Mouse (Mus musculus): Measurements from ENCODE around the gene Ptpn18. TPM values are rescaled to one million over a fixed set of nuclear protein-coding genes. Genes with fewer than 3 reads are reported as not detected.

The Ptpn18 gene
- total RNA-seq, 4 experiments from 2014 or later, result 2.4 to 4.9 (median 2.7) TPM

DNA sequence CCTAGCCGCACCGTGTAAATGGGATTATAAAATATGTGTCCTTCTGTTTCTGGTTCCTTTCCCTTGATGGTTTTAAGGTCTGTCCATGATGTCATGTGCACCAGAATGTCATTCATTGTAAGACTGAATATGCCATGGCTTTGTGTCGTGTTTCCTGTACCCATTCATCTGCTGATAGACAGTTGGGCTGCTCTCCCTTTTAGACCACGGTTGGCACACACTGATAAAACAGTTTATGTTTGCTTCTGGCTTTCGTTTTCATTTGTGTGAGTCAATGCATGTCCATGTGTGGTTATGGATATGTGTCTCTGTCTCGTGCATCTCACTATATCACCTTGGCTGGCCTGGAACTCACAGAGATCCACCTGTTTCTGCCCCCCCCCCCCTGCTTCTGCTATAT lies 5.9 kb downstream of the Ptpn18 start:
- DNase-seq (ENCODE audit: low spot score), result no peak

- no peak for DNase-seq (ENCODE audit: low spot score)
Measured at GRCm38 (mm10) chr1:34468051-34468450, 8.5 kb downstream of the Ptpn18 start.

GRCm38 (mm10) chr1:34468500-34468899 lies 8.9 kb downstream of the Ptpn18 start:
- no peak for DNase-seq (ENCODE audit: low spot score)

DNA sequence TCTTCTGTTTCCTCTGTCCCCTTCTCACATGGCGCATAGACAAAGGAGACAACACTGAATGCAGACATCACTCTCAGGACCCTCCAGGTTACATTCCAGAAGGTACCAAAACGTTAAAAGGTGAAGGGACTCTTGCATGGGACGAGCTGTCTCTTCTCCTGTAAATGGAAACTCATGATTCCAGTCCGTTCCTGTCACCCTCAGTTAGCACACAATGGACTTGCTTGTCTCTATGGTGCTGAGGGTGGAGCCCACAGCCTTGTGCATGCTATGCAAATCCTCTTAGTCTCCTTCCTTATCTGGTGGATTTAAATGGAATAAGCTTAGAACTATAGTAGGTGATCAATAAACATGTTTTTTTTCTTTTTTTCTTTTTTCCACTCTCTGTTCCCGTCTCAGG lies 10.2 kb downstream of the Ptpn18 start:
- DNase-seq (ENCODE audit: low spot score), result no peak

- DNase-seq (ENCODE audit: low spot score), result peak; percentile 29
Measured at GRCm38 (mm10) chr1:34472427-34473300, 13.1 kb downstream of the Ptpn18 start.

GRCm38 (mm10) chr1:34478891-34479655 lies 19.5 kb downstream of the Ptpn18 start:
- no peak for DNase-seq (ENCODE audit: low spot score)

- DNase-seq (ENCODE audit: low spot score), result no peak
Measured at GRCm38 (mm10) chr1:34480801-34481200, 21.2 kb downstream of the Ptpn18 start.

GRCm38 (mm10) chr1:34481920-34482669 lies 22.5 kb downstream of the Ptpn18 start:
- no peak for DNase-seq (ENCODE audit: low spot score)

GRCm38 (mm10) chr1:34484470-34484869 lies 24.9 kb downstream of the Ptpn18 start:
- no peak for DNase-seq (ENCODE audit: low spot score)

DNA sequence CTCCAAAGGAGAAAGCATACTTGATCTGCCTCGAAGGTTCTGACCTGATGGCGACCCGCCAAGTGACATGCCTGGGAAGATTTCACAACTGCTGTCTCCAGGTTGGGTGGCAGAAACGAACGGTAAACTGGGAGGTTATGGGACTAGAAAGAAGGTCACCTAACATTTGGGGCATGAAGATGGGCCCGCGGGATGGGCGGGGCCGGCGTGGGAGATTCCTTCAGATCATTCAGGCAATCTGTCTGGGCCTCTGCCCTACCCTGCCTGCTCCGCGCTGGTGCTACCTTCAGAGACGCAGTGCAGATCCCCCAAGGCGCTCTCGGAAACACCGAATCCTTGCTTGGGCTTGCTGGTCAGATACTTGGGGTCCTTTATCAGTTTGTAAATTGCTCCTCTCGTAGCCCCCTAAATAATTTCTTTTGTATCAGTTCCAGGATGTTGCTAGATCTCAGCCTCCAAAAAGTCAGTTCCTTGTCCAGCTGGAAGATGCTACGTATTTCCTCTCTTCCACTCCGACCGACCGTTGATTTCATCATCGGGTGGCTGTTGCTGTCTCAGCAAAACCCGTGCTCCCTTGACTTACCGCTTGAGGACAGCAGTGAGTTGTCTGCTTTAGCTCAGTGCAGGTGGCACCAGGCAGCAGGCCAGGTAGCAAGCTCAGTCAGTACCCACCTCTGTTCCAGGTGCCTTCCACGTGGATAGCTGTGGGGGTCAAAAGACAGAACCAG lies 26.1 kb downstream of the Ptpn18 start:
- no peak for DNase-seq (ENCODE audit: low spot score)

DNA sequence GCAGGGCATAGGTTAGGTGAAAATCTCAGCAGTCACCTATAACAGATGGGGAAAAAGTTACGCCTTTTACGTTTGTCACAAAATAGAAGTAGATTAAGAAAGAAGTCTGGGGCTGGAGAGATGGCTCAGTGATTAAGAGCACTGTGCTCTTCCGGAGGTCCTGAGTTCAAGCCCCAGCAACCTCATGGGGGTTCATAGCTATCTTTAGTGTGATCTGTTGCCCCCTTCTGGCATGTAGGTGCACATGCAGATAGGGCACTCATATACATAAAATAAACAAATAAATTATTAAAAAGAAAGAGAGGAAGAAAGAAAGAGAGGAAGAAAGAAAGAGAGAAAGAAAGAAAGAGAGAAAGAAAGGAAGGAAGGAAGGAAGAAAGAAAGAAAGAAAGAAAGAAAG lies 27.8 kb downstream of the Ptpn18 start:
- DNase-seq (ENCODE audit: low spot score), result no peak

- DNase-seq (ENCODE audit: low spot score), result no peak
Measured at GRCm38 (mm10) chr1:34489852-34490541, 30.4 kb downstream of the Ptpn18 start.

GRCm38 (mm10) chr1:34491480-34491879 lies 31.9 kb downstream of the Ptpn18 start:
- DNase-seq (ENCODE audit: low spot score), result no peak

DNA sequence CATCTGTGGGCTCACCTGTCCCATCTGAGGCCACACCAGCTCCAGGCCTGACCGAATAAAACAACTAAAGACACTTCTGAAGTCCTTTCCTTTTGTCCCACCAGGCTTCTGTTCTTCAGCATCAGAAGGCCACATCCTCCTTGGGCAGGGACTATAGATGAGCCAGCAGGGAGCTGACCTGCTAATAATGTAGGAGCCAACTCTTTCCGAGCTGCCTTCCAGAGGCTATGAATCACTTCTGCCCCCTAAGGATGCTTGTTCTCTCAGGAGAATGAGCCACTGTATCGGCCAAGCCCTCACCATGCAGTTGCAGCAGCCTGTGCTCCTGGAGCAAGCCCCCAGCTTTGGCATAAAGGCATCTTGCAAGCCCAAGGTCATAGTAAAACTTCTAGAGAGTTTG lies 43.4 kb downstream of the Ptpn18 start:
- no peak for DNase-seq (ENCODE audit: low spot score)

DNA sequence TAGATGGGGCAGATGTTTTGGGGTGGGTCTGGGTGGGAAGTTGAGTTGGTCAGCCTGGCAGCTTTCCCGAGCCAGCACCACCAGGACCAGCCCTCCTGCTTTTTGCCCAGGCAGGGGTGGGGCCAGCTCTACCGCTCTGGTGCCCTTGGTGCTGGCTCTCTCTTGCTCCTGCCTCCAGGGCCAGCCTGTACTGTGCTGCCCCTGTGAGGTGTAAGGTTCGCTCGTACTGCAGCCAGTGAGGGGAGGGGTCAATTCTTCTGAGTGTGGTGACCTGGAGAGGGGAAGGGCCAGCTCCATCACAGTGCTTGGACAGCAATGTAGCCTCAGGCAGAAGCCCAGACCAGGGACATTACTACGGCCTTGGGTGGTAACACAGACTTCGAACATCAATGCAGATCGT lies 45.7 kb downstream of the Ptpn18 start:
- no peak for DNase-seq (ENCODE audit: low spot score)

GRCm38 (mm10) chr1:34505970-34506551 lies 46.5 kb downstream of the Ptpn18 start:
- no peak for DNase-seq (ENCODE audit: low spot score)

DNA sequence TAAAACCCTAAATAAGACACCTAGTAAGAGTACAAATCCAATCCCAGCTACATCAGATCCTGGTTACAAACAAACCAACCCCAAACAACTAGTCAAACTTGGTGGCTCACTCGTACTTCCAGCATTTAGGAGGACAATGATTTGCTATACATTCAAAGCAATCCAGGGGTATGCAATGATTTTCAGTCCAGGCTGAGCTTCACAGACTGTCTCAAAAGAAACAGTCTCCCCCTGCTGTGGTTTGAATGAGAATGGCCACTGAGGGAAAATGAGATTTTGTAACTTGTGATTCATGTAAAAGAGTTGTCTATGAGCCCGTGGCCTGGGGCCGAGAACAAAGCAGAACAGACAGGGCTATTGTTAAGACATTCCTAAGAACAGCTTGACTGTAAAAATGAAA lies 48.4 kb downstream of the Ptpn18 start:
- no peak for DNase-seq (ENCODE audit: low spot score)

- no peak for DNase-seq (ENCODE audit: low spot score)
Measured at GRCm38 (mm10) chr1:34510575-34510981, 51.0 kb downstream of the Ptpn18 start.

DNA sequence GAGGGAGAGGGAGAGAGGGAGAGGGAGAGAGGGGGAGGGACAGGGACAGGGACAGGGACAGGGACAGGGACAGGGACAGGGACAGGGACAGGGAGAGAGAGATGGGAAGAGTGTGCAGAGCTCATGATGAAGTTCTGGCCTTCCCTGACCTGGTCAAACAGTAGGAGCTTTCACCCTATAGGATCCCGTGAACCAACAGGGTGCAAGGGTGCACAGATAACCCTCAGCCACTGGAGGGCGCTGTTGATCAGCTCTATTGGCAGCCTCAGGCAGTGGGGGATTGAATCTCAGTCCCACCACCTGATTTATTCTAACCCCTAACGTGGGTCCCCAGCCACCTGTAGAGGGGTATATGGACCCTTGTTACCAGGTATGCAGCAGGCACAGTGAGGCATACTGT lies 51.5 kb downstream of the Ptpn18 start:
- no peak for DNase-seq (ENCODE audit: low spot score)

DNA sequence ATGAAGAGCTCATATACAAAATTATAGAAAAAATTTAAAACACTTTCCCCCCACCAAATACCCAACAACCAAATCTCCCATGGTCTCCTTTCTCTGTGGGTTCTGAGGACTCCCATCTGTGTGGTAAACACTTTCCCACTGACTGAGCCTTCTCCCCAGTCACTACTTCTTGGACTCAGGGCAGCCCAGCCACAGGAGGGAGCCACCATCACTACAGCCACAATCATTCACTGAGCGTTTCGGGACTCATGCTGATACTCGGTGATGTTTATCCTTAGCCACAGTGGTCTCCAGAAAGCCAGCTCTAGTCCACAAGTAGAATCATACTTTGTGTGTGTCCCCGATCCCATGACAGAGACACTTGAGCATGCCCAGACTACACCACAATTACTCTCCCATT lies 53.5 kb downstream of the Ptpn18 start:
- no peak for DNase-seq (ENCODE audit: low spot score)

Data from heart, adult 8-10 months (tissue).